Mouse (Mus musculus): Measurements from ENCODE around the gene Ankrd37. TPM values are rescaled to one million over a fixed set of nuclear protein-coding genes. Genes with fewer than 3 reads are reported as not detected.

Ankrd37 gene
- 3.4 and 3.8 TPM in 2 replicates for polyA plus RNA-seq (2012; rRNA removed)

DNA sequence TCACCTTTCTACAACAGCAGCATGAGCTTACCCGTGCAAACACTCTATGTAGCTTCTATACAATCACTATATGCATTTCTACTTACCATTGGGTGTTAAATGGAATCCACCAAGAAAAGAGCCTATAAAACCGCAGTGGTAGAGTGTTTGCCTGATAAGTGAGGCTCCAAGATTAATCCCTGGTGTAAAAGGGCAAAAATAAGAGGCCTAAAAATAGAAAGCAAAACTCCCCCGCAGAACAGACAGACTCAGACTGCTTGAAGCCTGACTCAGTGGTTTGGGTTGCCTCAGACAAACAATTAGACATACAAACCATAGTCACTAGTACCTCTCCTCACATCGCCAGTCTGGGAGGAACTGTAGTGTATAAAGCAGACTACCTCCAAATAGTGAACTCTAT lies at the start of gene Ankrd37:
Gene Ankrd37 (minus strand): TSS at position 112 of the 400 bp plus-strand sequence.
- no peaks in the 10 kb centered on the region for H3K36me3 ChIP-seq (ENCODE audit: control insufficient read depth, insufficient read depth, low read length)
- H3K27ac ChIP-seq (ENCODE audit: insufficient read depth, low read length), result no peak within 1 kb of the TSS
- H3K4me1 ChIP-seq (ENCODE audit: control insufficient read depth, insufficient read depth, insufficient read length), result no peaks in the 10 kb centered on the region
- no peak for TF ChIP-seq POLR2A (IDR thresholded peaks at IDR 0.05; ENCODE audit: low read depth, low read length)
- TF ChIP-seq CTCF (IDR thresholded peaks at IDR 0.05; ENCODE audit: extremely low read depth, insufficient read depth, insufficient read length, insufficient replicate concordance), result no peak
- 62% methylated on average over 4 of the region's 4 CpGs for WGBS
- no peak for DNase-seq (ENCODE audit: low read depth in 1 of 2, low spot score in 2 of 2)
- H3K4me3 ChIP-seq (ENCODE audit: extremely low read depth, insufficient read depth, insufficient read length), result no peak within 1 kb of the TSS
- peaks cover 1% of the 10 kb centered on the region; the same call in 1 of the 2 replicates for H3K27me3 ChIP-seq (ENCODE audit: control insufficient read depth, insufficient read depth, low read length)

- Histone ChIP-seq H3K36me3 (ENCODE audit: control insufficient read depth, insufficient read depth, low read length) (peaks cover 14% of the 10 kb centered on the region), H3K27ac (ENCODE audit: insufficient read depth, low read length) (no peak overlapping the region), H3K27me3 (ENCODE audit: control insufficient read depth, insufficient read depth, low read length) (no peaks in the 10 kb centered on the region), H3K4me1 (ENCODE audit: control insufficient read depth, insufficient read depth, insufficient read length) (peaks cover 4% of the 10 kb centered on the region), H3K4me3 (ENCODE audit: extremely low read depth, insufficient read depth, insufficient read length) (no peak overlapping the region)
- no peak for TF ChIP-seq POLR2A (IDR thresholded peaks at IDR 0.05; ENCODE audit: low read depth, low read length)
- TF ChIP-seq CTCF (IDR thresholded peaks at IDR 0.05; ENCODE audit: extremely low read depth, insufficient read depth, insufficient read length, insufficient replicate concordance), result no peak
- 92% methylated on average over 13 of the region's 13 CpGs for WGBS
- DNase-seq (ENCODE audit: low read depth in 1 of 2, low spot score in 2 of 2), result no peak
These were observed 34.8 kb upstream of the Ankrd37 start for GRCm38 (mm10) chr8:46040260-46040659.

GRCm38 (mm10) chr8:46039666-46040065 lies 34.2 kb upstream of the Ankrd37 start:
- no peak for DNase-seq (ENCODE audit: low read depth in 1 of 2, low spot score in 2 of 2)
- no peak overlapping the region for H3K4me3 ChIP-seq (ENCODE audit: extremely low read depth, insufficient read depth, insufficient read length)
- no peaks in the 10 kb centered on the region for H3K27me3 ChIP-seq (ENCODE audit: control insufficient read depth, insufficient read depth, low read length)
- no peak overlapping the region for H3K27ac ChIP-seq (ENCODE audit: insufficient read depth, low read length)
- 85% methylated on average over 1 of the region's 1 CpGs for WGBS
- TF ChIP-seq POLR2A (IDR thresholded peaks at IDR 0.05; ENCODE audit: low read depth, low read length) (no peak), CTCF (IDR thresholded peaks at IDR 0.05; ENCODE audit: extremely low read depth, insufficient read depth, insufficient read length, insufficient replicate concordance) (no peak)
- peaks cover 13% of the 10 kb centered on the region for H3K36me3 ChIP-seq (ENCODE audit: control insufficient read depth, insufficient read depth, low read length)
- H3K4me1 ChIP-seq (ENCODE audit: control insufficient read depth, insufficient read depth, insufficient read length), result peaks cover 4% of the 10 kb centered on the region

DNA sequence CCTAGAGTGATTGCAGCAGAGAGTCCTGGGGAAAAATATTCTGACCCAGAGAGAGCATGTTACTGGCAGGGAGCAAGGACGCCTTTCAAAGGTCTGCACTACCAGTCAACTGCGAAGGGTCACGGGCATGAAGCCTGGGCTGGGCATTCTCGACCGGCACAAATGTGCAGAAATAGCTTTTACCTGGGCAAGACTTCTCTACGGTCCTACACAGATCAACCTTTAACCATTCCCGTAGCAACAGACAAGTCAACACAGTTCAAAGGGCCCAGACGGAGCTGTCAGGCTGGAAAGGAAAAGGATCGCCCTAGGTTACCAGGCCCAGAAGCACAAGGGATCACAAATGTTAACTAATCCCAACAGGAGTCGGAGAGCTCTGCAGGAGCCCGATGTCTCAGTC lies 30.7 kb upstream of the Ankrd37 start:
- Histone ChIP-seq H3K4me3 (ENCODE audit: extremely low read depth, insufficient read depth, insufficient read length) (no peak overlapping the region), H3K27me3 (ENCODE audit: control insufficient read depth, insufficient read depth, low read length) (no peaks in the 10 kb centered on the region), H3K27ac (ENCODE audit: insufficient read depth, low read length) (no peak overlapping the region), H3K4me1 (ENCODE audit: control insufficient read depth, insufficient read depth, insufficient read length) (peaks cover 4% of the 10 kb centered on the region), H3K36me3 (ENCODE audit: control insufficient read depth, insufficient read depth, low read length) (peaks cover 17% of the 10 kb centered on the region)
- no peak for DNase-seq (ENCODE audit: low read depth in 1 of 2, low spot score in 2 of 2)
- WGBS, result 94% methylated on average over 11 of the region's 11 CpGs
- TF ChIP-seq CTCF (IDR thresholded peaks at IDR 0.05; ENCODE audit: extremely low read depth, insufficient read depth, insufficient read length, insufficient replicate concordance) (no peak), POLR2A (IDR thresholded peaks at IDR 0.05; ENCODE audit: low read depth, low read length) (no peak)

DNA sequence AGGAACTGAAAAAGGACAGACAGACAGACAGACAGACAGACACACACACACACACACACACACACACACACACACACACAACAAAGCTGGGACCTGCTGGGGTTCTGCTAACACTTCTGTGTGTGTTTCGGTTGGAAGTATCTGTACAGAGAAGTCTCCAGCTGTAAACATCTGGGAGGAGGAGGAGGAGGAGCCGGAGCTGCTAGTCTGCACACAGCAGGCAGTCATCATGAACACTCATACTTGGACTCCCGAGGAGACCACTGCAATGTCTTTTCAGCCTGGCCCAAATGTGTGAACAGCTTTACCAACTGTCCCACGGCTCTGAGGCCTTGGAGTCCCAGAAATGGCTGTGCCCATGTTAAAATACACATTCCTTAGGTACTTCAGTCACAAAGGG lies 18.9 kb upstream of the Ankrd37 start:
- TF ChIP-seq CTCF (IDR thresholded peaks at IDR 0.05; ENCODE audit: extremely low read depth, insufficient read depth, insufficient read length, insufficient replicate concordance) (no peak), POLR2A (IDR thresholded peaks at IDR 0.05; ENCODE audit: low read depth, low read length) (no peak)
- H3K27ac ChIP-seq (ENCODE audit: insufficient read depth, low read length), result no peak overlapping the region
- no peaks in the 10 kb centered on the region for H3K4me1 ChIP-seq (ENCODE audit: control insufficient read depth, insufficient read depth, insufficient read length)
- H3K27me3 ChIP-seq (ENCODE audit: control insufficient read depth, insufficient read depth, low read length), result no peaks in the 10 kb centered on the region
- 87% methylated on average over 4 of the region's 4 CpGs for WGBS
- no peaks in the 10 kb centered on the region for H3K36me3 ChIP-seq (ENCODE audit: control insufficient read depth, insufficient read depth, low read length)
- H3K4me3 ChIP-seq (ENCODE audit: extremely low read depth, insufficient read depth, insufficient read length), result no peak overlapping the region
- no peak for DNase-seq (ENCODE audit: low read depth in 1 of 2, low spot score in 2 of 2)

DNA sequence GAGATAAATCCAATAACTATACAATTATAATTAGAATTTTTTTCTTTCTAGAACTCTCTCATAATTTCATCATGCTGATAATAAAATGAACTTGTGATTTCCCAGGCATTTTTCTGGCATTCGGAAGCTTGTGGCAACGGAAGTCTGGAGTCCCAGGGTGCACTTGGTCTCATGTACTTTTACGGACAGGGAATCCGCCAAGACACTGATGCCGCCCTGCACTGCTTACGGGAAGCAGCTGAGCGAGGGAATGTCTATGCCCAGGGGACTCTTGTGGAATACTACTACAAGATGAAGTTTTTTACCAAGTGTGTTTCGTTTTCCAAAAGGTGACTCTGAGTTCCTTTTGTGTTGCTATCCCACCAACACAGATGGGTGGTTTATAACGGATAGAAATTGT lies 17.3 kb upstream of the Ankrd37 start:
- WGBS, result 97% methylated on average over 9 of the region's 9 CpGs
- TF ChIP-seq CTCF (IDR thresholded peaks at IDR 0.05; ENCODE audit: extremely low read depth, insufficient read depth, insufficient read length, insufficient replicate concordance), result no peak
- TF ChIP-seq POLR2A (IDR thresholded peaks at IDR 0.05; ENCODE audit: low read depth, low read length), result no peak
- H3K27me3 ChIP-seq (ENCODE audit: control insufficient read depth, insufficient read depth, low read length), result no peaks in the 10 kb centered on the region
- no peaks in the 10 kb centered on the region for H3K4me1 ChIP-seq (ENCODE audit: control insufficient read depth, insufficient read depth, insufficient read length)
- no peak overlapping the region for H3K4me3 ChIP-seq (ENCODE audit: extremely low read depth, insufficient read depth, insufficient read length)
- no peaks in the 10 kb centered on the region for H3K36me3 ChIP-seq (ENCODE audit: control insufficient read depth, insufficient read depth, low read length)
- H3K27ac ChIP-seq (ENCODE audit: insufficient read depth, low read length), result no peak overlapping the region
- DNase-seq (ENCODE audit: low read depth in 1 of 2, low spot score in 2 of 2), result no peak

GRCm38 (mm10) chr8:46022203-46022602 lies 16.7 kb upstream of the Ankrd37 start:
- Histone ChIP-seq H3K4me3 (ENCODE audit: extremely low read depth, insufficient read depth, insufficient read length) (no peak overlapping the region), H3K27me3 (ENCODE audit: control insufficient read depth, insufficient read depth, low read length) (no peaks in the 10 kb centered on the region), H3K4me1 (ENCODE audit: control insufficient read depth, insufficient read depth, insufficient read length) (no peaks in the 10 kb centered on the region), H3K27ac (ENCODE audit: insufficient read depth, low read length) (no peak overlapping the region), H3K36me3 (ENCODE audit: control insufficient read depth, insufficient read depth, low read length) (no peaks in the 10 kb centered on the region)
- 82% methylated on average over 9 of the region's 9 CpGs for WGBS
- no peak for TF ChIP-seq POLR2A (IDR thresholded peaks at IDR 0.05; ENCODE audit: low read depth, low read length)
- TF ChIP-seq CTCF (IDR thresholded peaks at IDR 0.05; ENCODE audit: extremely low read depth, insufficient read depth, insufficient read length, insufficient replicate concordance), result no peak
- no peak for DNase-seq (ENCODE audit: low read depth in 1 of 2, low spot score in 2 of 2)

Data from spleen, adult 2 months (tissue).